Mouse (Mus musculus) ES-Bruce4 (cell line): ENCODE results near the gene Plekho2.

Experiments used
- CTCF ChIP-seq: IDR thresholded peaks from one replicate; pipeline ENCODE4 v1.8.1; 2011; ENCODE audit warnings: low read depth, low read length
- POLR2A ChIP-seq: IDR thresholded peaks from one replicate; pipeline ENCODE4 v1.8.1; 2011; ENCODE audit warnings: low read length; ENCODE audit not compliant: insufficient read depth

DNA sequence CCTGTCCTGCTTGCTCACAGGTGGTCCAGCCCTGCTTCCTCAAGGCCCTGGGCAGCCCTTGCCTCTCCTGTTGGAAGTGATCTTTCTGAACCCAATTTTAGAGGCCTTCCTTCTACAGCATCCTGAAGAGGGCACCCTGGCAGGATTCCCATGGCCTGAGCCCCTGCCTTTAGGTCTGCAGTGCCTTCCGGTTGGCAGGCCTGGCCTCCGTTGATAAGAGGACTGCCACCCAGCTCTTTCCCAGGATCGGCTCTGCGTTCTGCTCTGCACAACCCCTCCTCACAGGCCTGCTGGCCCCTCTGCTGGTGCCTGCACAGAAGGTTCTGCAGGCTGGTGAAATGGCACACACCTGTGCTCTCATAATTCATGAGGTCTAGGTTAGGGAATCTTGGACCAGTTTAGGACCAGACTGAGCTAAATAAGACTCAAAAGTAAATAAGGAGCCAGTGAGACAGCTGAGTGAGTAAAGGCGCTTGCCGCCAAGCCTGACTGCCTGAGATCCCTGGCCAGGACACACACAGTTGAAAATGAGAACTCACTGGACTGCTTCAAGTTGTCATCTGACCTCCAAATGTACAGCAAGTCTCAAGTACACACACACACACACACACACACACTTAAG, 51.3 kb downstream of the Plekho2 start:
- TF ChIP-seq CTCF (no peak), POLR2A (no peak)
